Mouse (Mus musculus): ENCODE data around the gene Nktr.

DNA sequence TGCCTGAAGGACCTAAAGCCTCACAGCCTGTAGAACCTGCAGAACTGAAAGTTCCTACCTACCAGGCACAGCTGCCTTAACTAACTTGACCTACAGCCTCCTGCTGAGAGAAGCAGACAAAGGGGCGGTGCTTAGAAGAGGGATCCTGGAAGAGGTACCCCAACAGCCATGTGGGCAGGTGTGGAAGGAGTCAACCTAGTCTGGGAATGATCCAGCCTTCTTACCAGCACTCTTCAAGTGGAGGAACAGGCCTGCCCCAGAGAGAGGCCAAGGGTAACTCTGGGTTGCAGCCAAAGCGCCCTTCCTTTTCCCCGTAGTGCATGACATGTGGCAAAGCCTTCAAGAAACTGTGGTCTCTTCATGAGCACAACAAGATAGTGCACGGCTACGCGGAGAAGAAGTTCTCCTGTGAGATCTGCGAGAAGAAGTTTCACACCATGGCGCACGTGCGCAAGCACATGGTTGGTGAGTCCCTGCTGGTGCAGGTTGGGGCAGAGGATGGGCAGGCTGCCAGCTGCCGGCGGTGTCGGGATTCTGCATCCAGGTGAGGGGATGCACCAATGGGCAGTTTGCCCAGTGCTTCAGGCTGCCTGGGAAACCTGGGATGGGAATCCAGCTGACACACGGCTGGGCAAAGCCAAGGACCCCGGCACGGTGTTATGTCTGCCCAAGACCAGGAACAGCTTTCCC is 46.3 kb downstream of the Nktr start:
- TF ChIP-seq CTCF (IDR thresholded peaks at IDR 0.05; ENCODE audit: low read depth) (no peak), EP300 (IDR thresholded peaks at IDR 0.05; ENCODE audit: low read depth) (no peak)

Data from heart, postnatal 0 days (tissue).